Mouse (Mus musculus) megakaryocyte, embryonic 14.5 days (primary cell): ENCODE data around the gene Ifi203. TPM values are rescaled to one million over a fixed set of nuclear protein-coding genes. Genes with fewer than 3 reads are reported as not detected.
A peak's percentile ranks its signal among the peaks of the same experiment; 100 is the strongest.
"Not testable (repeated sequence)": the region's sequence is repeated elsewhere in the genome, so short reads cannot be mapped to it uniquely, and the experiment has no call there.

Source experiments
- H3K27me3 ChIP-seq: replicated peaks from 2 replicates; pipeline ENCODE3; 2012; ENCODE audit warnings: inconsistent platforms
- H3K36me3 ChIP-seq: replicated peaks from 2 replicates; pipeline ENCODE3; 2012; ENCODE audit warnings: low read length, inconsistent platforms, mixed read lengths
- H3K4me1 ChIP-seq: 2 replicates; pipeline ENCODE4 v1.6.1; 2012; ENCODE audit warnings: inconsistent platforms
- H3K4me3 ChIP-seq: replicated peaks from 2 replicates; pipeline ENCODE3; 2012; ENCODE audit warnings: moderate library complexity, mild to moderate bottlenecking, inconsistent platforms
- H3K9me3 ChIP-seq: 2 replicates; pipeline ENCODE4 v1.6.1; 2012; ENCODE audit warnings: inconsistent platforms
- FLI1 ChIP-seq: IDR thresholded peaks from 2 replicates; pipeline ENCODE4 v1.6.1; 2012; ENCODE audit warnings: low read length, inconsistent platforms, mixed read lengths
- GATA1 ChIP-seq: IDR thresholded peaks from 3 replicates; pipeline ENCODE4 v1.6.1; 2012; ENCODE audit warnings: mixed read lengths, low read length, inconsistent platforms, borderline replicate concordance
- polyA plus RNA-seq: library from polyadenylated mRNA; stranded (reverse); fragments of >175 nt; gene quantifications from 2 replicates; pipeline ENCODE4 v1.2.3, GENCODE M21; 2012; ENCODE audit warnings: low replicate concordance; ENCODE audit not compliant: insufficient read depth

Gene Ifi203
- polyA plus RNA-seq, 1 experiment = 2.3 TPM

DNA sequence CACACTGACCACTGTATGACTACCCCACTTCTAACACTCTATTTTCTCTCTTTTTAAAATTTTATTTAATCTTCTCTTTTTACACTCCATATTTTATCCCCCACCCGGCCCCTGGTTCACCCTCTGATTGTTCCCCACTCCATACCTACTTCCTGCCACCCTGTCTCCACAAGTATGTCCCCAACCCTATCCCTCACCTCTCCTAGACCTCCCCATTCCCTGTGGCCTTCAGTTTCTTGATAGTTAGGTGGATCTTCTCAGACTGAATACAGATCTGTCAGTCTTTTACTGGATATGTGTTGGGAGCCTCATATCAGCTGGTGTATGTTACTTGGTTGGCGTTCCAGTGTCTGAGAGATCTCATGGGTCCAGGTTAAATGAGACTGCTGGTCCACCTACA is 27.9 kb downstream of the Ifi203 start:
- H3K4me1 ChIP-seq = peaks cover 10% of the 10 kb centered on the region; the same call in 1 of the 2 replicates

DNA sequence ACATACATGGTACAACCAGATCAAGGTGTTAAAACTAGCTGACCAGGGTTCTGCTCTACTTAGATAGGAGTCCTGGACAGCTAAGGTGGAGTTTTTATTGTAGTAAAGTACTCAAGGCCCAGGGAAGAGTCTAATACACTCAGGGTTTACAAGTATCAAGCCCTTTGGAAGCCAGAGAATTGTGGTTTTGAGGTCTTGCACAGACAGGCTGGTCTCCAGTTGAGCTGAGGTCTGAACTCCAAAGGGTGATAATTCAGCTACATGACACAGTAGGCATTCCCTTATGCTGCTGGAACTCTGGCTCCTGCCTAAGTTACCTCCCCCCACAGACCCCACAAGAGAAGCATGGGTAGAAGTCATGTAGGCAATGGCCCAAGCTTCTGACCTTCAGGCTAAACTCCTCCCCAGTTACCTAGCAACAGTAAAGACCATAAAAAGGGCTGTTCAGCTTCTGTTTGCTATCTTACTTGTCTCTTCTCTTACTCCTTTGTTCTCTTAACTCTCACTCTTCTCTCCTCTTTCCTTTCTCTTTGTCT is 29.1 kb downstream of the Ifi203 start:
- H3K27me3 ChIP-seq, H3K36me3 ChIP-seq, H3K4me3 ChIP-seq, H3K9me3 ChIP-seq: not testable (repeated sequence)
- H3K4me1 ChIP-seq = peaks cover 10% of the 10 kb centered on the region; the same call in 1 of the 2 replicates

More for the DNA sequence above, 27.9 kb downstream of the Ifi203 start:
- Histone ChIP-seq H3K9me3 (no peaks in the 10 kb centered on the region), H3K36me3 (no peaks in the 10 kb centered on the region), H3K27me3 (no peaks in the 10 kb centered on the region), H3K4me3 (no peak overlapping the region)
- no peak for TF ChIP-seq FLI1
- no peak for TF ChIP-seq GATA1

DNA sequence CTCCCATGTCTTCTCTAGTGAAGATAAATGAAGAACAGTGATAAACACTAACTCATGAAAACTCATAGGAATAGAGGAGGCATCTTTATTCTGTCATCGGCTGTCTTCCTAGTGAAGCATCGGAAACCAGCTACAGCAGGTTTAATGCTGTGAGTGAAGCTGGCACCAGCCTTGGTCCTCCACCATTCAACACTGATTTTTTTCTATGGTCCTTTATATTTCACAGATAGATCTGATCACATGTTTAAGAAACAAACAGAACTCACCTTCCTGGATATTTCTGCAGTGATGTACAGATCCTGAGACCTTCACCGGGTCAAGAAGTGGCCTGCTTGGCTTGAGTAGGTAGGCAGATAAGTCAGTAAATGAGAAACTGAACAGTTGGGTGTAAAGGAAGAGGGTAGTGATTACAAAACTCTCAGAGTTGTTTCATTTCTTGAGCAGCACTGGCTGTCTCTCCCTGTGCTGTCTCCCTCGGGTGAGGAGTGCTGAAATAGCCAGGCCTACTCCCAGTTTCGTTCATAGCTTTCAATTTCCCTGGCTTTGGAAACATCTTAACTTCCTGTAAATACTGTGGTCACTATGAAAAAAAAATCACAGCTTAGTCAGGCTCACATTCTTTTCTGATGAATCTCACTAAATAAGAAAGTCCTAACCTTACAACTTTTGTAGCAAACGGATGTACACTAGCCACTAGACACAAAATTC is 29.8 kb downstream of the Ifi203 start, which contains the start of gene Ifi211:
Ifi211 (minus strand) TSS at position 499 of the 708 bp plus-strand sequence.
- peak within 1 kb of the TSS; percentile 42 for H3K4me3 ChIP-seq
- H3K4me1 ChIP-seq = peaks cover 10% of the 10 kb centered on the region; the same call in 1 of the 2 replicates
- not testable (repeated sequence) for H3K9me3 ChIP-seq, H3K27me3 ChIP-seq, H3K36me3 ChIP-seq

DNA sequence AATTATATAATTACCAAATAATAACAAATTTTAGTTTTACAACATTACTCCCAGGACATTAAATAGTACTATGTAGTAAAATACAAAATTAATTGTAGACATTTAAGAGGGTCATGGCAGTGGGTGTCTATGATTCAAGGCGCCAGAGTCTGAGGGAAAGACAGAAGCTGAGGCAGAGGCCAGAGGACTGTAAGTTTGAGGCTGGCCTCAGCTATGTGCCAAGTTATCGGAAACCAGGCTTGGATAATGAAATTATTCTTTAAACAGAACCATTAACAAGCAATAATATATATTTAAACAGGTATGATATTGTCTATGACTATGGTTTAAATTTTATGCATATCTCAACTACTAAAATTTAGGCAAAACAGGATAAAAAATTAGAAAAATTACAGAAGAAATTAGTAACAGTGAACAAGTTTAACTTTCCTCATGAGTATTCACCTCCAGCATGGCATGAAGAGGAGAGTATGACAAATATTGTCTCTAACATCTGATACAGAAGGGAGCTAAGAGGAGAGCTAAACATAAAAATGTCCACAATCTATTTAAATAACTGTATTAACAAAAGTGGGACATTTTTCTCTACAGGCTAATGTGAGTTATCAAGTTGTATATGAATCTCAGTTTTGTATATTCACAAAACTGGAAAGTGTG is 30.5 kb downstream of the Ifi203 start:
- H3K4me3 ChIP-seq = no peak overlapping the region
- no peaks in the 10 kb centered on the region for H3K27me3 ChIP-seq

DNA sequence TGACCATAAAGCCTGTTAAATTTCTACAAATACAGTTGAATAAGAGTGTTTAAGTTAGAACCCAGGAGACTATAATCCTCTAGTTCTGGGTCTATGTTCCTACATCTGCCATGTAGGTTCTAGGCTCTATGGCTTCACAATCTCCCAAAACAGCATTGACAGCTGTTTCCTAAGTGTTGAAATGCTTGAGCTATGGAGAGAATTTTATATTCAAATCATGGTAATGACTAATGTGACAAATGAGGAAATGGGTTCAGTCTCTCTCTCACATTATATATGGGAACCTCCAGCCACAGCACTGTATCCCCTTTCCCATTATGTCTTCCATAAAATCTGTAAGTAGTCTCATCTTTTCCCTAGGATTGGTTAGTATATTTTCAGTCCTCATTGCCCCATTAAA is 34.1 kb downstream of the Ifi203 start:
- H3K36me3 ChIP-seq, H3K27me3 ChIP-seq, H3K4me3 ChIP-seq, H3K9me3 ChIP-seq, H3K4me1 ChIP-seq: not testable (repeated sequence)

More for the DNA sequence above, 30.5 kb downstream of the Ifi203 start:
- no peaks in the 10 kb centered on the region for H3K9me3 ChIP-seq
- peaks cover 10% of the 10 kb centered on the region; the same call in 1 of the 2 replicates for H3K4me1 ChIP-seq
- TF ChIP-seq GATA1 = no peak
- H3K36me3 ChIP-seq = no peaks in the 10 kb centered on the region

DNA sequence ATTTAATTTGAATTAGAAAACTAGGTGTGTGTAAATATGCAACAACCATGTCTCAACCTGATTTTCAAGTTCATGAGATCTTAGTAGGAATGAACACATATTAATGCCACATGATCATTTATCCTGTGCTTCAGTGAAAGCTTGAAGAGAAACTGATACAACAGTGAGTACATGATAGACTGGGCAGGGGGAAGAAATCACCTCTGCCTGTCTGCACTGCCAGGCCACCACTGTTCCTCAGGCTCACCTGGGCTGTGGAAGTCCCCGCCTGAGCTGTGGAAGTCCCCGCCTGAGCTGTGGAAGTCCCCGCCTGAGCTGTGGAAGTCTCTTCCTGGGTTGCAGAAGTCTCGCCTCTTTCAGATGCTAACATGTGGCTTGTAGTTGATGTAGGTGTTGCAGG is 36.6 kb downstream of the Ifi203 start:
- H3K9me3 ChIP-seq, H3K4me3 ChIP-seq, H3K36me3 ChIP-seq, H3K27me3 ChIP-seq, H3K4me1 ChIP-seq: not testable (repeated sequence)

DNA sequence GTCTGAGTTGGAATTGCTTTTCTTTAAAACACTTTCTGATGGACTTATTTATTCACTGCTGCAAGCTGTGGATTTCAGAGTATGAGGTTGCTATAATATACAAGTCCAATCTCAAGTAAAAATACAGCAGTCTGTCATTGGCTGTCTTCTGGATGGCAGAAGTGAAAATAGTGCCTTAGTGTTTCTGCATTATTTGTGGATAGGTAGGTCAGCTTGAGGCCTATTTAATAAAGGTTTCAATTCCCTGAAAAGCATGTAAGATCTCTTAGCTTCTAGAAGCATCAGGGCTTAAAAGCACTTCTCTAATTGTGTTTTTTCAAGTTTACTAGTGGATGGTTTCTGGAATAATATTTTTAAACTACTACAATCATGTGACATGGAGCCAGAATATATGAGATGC is 52.7 kb downstream of the Ifi203 start:
- H3K36me3 ChIP-seq, H3K9me3 ChIP-seq, H3K4me3 ChIP-seq, H3K27me3 ChIP-seq, H3K4me1 ChIP-seq: not testable (repeated sequence)

DNA sequence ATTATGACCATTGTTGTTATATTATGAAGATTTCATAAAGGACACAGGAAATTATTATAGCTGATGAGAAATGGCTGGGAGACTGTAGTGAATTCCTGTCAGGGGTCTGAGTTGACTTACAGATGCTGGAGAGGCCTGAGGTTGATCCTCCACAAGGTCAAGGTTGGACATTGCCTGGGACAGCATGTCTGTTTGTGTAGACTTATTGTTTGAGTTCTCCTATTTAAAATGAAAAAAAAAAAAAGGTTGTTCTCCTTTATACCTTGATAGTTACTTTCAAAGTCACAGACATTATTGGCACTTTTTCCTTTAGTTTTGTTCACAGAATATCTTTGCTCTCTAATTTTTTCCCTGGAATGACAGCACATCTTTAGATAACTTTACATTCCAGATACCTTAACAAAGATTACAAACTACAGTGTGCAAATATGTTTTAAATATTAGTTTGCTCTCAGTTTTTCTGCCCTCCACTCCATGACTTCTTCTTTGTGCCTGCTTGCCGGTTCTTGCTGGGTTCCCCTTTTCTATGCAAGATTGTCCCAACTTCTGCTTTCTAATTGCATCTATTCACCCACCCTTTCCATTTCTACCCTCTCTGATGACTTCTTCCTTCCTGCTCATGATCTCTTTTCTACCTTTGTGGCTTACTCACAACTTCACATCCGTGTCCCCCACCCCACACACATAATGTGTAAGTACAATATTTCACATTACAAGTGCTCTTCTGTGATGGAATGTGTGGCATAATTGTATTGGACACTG is 55.3 kb downstream of the Ifi203 start:
- not testable (repeated sequence) for H3K4me3 ChIP-seq, H3K27me3 ChIP-seq, H3K9me3 ChIP-seq, H3K4me1 ChIP-seq, H3K36me3 ChIP-seq

DNA sequence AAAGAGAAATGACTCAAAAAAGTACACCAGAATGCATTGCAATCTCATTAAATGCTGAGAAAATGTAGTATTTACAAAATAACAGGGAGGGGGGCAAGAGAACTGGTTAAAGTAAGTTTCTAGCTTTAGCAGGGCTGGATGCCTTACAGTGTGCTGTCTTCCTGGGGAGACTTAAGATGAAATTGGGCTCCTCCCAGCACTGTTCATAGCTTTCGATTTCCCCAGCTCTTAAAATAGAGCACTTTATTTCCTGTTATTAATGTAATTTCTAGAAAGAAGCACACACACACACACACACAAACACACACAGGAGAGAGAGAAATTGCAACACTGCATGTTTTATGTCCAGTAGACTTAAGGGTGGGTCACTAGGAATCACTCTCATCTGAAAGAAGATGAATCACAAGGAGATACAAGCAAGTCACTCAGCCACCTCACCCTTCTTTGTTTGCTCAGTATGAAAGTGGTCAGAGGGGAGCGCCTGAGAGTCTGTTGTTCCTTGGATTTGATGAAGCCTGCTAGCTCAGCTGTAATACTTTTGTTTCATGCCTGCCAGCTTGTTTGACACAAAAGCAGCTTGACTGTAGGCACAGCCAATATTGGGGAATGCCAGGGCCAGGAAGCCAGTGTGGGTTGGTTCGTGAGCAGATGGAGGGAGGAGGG is 62.3 kb downstream of the Ifi203 start:
- not testable (repeated sequence) for H3K4me1 ChIP-seq, H3K9me3 ChIP-seq, H3K27me3 ChIP-seq, H3K36me3 ChIP-seq
- peak overlapping the region; percentile 84 for H3K4me3 ChIP-seq

DNA sequence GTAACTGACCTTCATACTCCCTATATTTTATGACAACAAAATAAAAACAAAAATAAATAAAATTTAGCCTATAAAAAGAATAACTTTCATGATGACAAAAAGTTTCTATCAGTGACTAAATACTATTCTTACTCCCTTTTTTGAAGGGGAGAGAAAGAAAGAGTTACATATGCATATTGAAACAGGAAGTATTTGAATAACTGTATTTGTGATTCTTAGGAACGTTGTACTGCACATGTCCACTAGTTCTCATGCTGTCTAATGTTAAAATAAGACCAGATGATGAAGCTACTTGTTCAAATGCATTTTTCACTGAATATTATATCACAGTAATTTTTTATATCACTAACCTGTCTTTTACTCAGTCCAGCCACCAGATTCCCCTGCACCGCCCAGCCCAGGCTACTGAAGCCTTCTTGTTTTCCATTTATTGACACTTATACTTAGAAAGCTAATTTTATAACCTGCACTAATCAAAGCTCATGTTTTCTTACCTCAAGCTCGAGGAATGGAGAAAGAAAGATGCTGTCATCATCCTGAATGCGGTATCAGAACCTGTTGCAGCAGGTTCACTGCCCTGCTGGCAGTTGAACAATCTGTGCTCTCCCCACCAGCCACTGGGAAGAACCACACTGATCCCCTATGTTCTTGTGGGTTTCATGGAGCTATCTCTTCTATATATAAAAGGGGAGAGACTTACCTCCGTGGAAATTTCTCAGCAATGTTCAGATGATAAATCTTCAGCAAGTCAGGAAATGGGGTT is 63.1 kb downstream of the Ifi203 start:
- not testable (repeated sequence) for H3K9me3 ChIP-seq, H3K36me3 ChIP-seq, H3K27me3 ChIP-seq, H3K4me1 ChIP-seq
- peak overlapping the region; percentile 81 for H3K4me3 ChIP-seq

DNA sequence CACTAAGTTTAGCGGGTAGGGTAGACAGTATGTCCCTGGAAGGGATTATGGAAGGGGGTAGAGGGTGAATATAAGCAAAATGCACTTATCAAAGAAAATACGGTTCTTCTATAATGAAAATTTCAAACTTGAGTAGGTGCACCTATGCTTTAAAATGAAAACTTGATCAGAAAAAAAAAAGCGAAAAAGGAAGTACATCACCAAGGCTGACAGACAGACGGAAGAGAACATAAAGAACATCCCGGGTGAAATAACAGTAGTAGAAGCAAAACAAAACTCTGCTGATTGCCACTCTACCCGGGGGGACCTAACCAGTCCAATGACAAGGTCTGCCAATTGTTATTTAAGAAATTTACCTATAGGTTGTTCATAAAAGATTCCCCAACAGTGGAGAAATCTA is 64.2 kb downstream of the Ifi203 start:
- H3K4me3 ChIP-seq = peak overlapping the region; percentile 59
- H3K36me3 ChIP-seq, H3K9me3 ChIP-seq, H3K27me3 ChIP-seq, H3K4me1 ChIP-seq: not testable (repeated sequence)

DNA sequence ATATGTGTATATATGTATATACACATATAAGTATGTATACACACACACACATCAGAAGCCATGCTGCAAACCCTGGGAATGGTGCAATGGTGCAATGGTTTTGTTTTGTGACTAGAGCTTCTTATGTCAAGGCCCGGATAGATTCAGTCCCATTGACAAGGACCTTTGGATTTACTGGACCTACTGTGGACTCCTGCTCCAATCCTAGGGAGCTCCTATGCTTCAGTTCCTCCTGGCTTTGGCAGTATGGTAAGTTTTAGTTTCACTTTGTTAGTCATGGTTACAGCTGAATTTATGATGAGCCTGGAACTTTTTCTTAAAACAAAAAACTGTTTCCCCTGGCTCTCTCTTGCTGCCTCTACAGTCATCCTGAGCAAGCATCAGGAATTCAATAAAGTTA is 65.3 kb downstream of the Ifi203 start:
- not testable (repeated sequence) for H3K4me1 ChIP-seq, H3K9me3 ChIP-seq, H3K27me3 ChIP-seq, H3K36me3 ChIP-seq
- peak overlapping the region; percentile 23 for H3K4me3 ChIP-seq
